Mouse (Mus musculus) embryonic fibroblast, embryonic 13.5 days (primary cell): ENCODE data around the gene Tsc22d1.

ENCODE experiments used
- CTCF ChIP-seq: IDR thresholded peaks from 2 replicates; pipeline ENCODE4 v1.5.1; 2011; ENCODE audit warnings: mild to moderate bottlenecking, control low read depth, low read length, moderate library complexity, borderline replicate concordance; ENCODE audit not compliant: insufficient read depth
- POLR2A ChIP-seq: IDR thresholded peaks from 2 replicates; pipeline ENCODE4 v1.6.1; 2011; ENCODE audit warnings: low read depth, mild to moderate bottlenecking, control low read depth, low read length, moderate library complexity

DNA sequence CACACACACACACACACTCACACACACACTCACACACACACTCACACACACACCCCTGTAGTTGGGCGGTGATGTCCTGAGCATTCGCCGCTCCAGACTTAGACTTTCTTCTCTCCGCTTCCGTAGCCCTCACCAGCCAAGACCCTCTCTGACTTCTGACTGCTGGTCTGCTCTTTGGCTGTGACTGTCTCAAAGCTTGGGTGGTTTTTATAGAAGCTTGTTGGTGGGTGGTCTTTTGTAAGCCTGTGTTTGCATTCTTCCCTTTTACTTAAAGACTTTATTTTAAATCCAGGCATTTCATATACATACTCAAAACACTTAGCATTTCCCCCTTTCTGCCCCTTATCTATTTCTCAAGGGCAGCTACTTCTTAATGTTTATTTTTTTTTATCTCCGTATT lies 84.7 kb downstream of the Tsc22d1 start:
- TF ChIP-seq POLR2A = no peak
- no peak for TF ChIP-seq CTCF
